Mouse (Mus musculus) megakaryocyte, adult 5-6 weeks (primary cell): ENCODE measurements at regions not wholly inside any gene's neighbourhood (a gene's known extent, or its start where the extent isn't known, plus 50 kb on each side); places are given as distances from the start of the nearest gene placed in this dataset.
A peak's percentile ranks its signal among the peaks of the same experiment; 100 is the strongest.

ENCODE experiments used
- ATAC-seq: 2 replicates; pipeline ENCODE4 v1.8.0; 2016; ENCODE audit warnings: mild to moderate bottlenecking, inconsistent platforms; ENCODE audit not compliant: poor library complexity, severe bottlenecking

- no peak for ATAC-seq
Measured at GRCm38 (mm10) chr13:110754548-110754947, 359.7 kb downstream of the Plk2 start.

GRCm38 (mm10) chr13:110756877-110757276 lies 362.0 kb downstream of the Plk2 start:
- ATAC-seq, result no peak

GRCm38 (mm10) chr13:110769210-110769609 lies 374.4 kb downstream of the Plk2 start:
- ATAC-seq, result no peak

GRCm38 (mm10) chr13:110775251-110775650 lies 380.4 kb downstream of the Plk2 start:
- ATAC-seq, result no peak

GRCm38 (mm10) chr13:110784162-110784785 lies 389.4 kb downstream of the Plk2 start:
- no peak for ATAC-seq

- ATAC-seq, result no peak
Measured at GRCm38 (mm10) chr13:110784822-110785221, 390.0 kb downstream of the Plk2 start.

- ATAC-seq, result no peak
Measured at GRCm38 (mm10) chr13:110798313-110798712, 403.5 kb downstream of the Plk2 start.

- no peak for ATAC-seq
Measured at GRCm38 (mm10) chr13:110802841-110803240, 408.0 kb downstream of the Plk2 start.

- ATAC-seq, result no peak
Measured at GRCm38 (mm10) chr13:110812401-110812800, 417.6 kb downstream of the Plk2 start.

- no peak for ATAC-seq
Measured at GRCm38 (mm10) chr13:110814066-110814465, 419.2 kb downstream of the Plk2 start.

- ATAC-seq, result no peak
Measured at GRCm38 (mm10) chr13:110819301-110819862, 424.5 kb downstream of the Plk2 start.

GRCm38 (mm10) chr13:110824878-110825277 lies 429.9 kb upstream of the Actbl2 start:
- no peak for ATAC-seq

GRCm38 (mm10) chr13:110832442-110832841 lies 422.4 kb upstream of the Actbl2 start:
- ATAC-seq, result no peak

- no peak for ATAC-seq
Measured at GRCm38 (mm10) chr13:110836936-110837335, 417.9 kb upstream of the Actbl2 start.

- no peak for ATAC-seq
Measured at GRCm38 (mm10) chr13:110841949-110842348, 412.9 kb upstream of the Actbl2 start.

- ATAC-seq, result no peak
Measured at GRCm38 (mm10) chr13:110845695-110846094, 409.1 kb upstream of the Actbl2 start.

- no peak for ATAC-seq
Measured at GRCm38 (mm10) chr13:110852996-110853727, 401.7 kb upstream of the Actbl2 start.

- ATAC-seq, result no peak
Measured at GRCm38 (mm10) chr13:110854213-110854612, 400.6 kb upstream of the Actbl2 start.

GRCm38 (mm10) chr13:110865902-110866512 lies 388.8 kb upstream of the Actbl2 start:
- no peak for ATAC-seq

- peak; percentile 30; the same call in 1 of the 2 replicates for ATAC-seq
Measured at GRCm38 (mm10) chr13:110866713-110867112, 388.1 kb upstream of the Actbl2 start.

GRCm38 (mm10) chr13:110871125-110871775 lies 383.6 kb upstream of the Actbl2 start:
- ATAC-seq, result no peak
